Mouse (Mus musculus): ENCODE measurements around the gene Mcu.

Gene Mcu

DNA sequence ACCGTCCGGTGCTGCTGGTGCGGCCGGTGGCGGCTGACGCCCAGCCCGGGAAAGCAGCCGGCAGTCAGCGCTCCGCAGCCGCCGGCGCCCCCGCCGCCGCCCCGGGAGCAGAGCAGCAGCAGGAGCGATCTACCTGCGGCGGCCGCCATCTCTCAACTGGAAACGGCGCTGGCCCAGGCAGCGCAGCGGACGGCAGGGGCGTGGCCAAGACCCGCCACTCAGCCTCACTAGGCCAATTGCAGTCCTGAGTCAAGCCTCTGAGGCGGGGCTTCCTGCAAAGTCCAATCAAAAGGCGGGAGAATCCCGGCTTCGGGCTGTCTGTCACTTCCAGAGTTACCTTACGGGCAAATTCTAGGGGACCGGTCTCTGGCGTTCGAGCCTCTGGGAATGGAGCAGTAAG lies at the start of gene Mcu:
TSS of gene Mcu (minus strand) at position 171 of the 400 bp plus-strand sequence.
- peak; percentile 96 for DNase-seq

DNA sequence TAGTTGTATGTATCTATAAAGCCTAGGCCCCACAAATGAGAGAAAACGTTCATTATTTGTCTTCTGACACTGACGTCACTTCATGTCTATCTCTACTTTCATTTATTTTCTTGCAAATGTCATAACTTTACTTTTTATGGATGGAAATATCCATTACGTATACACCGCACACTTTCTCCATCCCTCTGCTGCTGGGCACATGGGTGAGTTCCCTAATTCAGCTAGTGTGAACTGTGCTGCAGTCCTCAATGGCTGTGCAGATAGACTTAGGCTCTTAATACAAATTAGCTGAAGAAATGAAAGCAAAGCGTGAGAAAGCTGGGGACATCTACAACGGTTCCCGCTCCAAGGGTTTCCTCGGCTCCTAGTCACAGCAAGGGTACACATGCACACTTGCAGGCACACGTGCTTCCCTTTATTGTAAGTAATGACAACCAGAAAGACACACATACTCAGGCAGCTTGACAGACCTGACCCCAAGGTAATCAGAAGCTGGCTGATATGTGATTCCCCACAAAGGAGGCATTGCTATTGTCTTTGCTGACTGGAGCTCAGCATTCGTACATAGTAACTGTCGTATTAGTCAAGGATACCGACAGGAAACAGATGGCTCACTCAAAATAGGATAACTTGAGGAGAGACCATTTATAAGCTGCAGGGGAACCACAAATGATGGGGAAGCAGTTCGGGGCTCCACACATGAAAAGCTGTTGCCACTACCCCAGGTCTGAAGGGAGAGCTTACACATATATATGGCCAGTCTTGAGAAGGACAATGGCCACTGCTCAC lies 49.2 kb upstream of the Mcu start:
- no peak for DNase-seq

DNA sequence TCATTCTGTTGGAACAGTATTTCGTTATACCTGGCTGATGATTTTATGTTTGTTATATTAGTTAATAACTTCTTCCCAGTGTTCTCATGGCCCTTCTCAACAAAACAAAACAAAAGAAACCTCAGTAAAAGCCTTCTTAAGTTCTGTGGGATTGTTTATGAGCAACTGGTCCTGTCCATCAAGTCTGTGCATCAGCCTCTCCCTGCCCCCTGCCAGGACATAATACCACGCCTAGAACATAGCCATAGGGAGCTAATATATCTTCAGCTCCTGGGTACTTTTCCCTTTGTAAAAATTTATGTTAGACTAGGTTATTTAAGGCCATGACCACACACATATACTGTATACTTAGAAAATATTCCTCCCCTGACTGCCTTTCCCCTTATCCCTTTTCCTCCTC lies 48.3 kb upstream of the Mcu start:
- DNase-seq: no peak

DNA sequence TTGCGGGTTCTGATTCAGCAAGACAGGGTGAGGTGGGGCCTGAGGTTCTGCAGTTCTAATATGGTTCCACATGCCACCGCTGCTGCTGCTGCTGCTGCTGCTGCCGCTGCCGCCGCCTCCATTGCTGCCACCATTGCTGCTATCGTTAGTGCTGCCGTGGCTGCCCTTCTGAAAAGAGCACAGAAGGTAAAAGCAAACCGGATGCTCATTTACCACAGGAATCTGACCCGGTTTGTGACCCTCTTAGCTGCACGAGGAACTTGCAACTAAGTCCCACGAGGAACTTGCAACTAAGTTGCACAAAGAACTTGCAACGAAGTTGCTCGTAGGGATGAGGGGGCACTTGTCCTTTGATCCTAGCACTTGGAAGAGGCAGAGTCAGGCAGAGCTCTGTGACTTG lies 40.3 kb upstream of the Mcu start:
- DNase-seq: no peak

DNA sequence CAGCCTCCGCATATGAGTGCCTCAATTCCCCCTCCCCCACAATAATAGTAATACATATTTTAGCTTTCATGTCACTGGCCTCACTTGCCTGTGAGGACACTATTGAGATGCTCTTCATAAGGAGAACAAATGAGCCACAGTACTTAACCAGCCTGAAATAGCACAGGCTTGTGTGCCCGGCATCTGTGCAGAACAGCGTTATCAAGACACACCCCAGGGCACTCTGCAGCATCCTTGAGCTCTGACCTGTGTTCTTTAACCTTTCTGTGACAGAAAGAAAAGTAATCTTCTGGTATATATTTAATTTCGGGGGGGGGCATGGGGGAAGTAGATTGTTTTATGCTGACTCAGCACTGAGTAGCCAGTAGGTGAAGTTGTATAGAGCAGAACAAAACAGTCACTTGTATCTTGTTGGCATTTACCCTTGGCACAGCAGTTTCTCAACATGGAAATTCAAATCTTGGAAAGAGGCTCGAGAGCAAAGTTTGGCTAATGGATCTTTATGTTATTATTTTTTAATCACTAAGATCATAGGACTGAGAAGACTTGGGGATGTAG lies 30.4 kb upstream of the Mcu start:
- no peak for DNase-seq

DNA sequence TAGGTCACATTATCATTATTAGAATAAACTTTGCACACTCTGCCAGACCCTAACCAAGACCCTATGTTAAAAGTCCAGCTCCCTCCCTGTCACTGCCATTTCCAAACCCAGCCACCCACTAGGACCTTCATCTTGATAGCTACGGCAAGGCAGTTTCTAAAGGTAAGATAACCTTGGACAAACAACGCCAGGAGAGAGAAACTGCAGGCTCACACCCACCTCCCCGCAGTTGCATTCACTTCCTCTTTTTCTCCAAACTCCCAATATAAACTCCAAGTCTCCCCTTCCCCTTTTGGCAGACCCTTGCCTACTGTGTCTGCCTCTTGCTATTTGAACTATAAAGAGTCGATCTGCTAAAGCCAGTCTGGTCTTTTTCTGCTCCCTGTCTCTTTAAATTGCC lies 28.7 kb upstream of the Mcu start:
- no peak for DNase-seq

DNA sequence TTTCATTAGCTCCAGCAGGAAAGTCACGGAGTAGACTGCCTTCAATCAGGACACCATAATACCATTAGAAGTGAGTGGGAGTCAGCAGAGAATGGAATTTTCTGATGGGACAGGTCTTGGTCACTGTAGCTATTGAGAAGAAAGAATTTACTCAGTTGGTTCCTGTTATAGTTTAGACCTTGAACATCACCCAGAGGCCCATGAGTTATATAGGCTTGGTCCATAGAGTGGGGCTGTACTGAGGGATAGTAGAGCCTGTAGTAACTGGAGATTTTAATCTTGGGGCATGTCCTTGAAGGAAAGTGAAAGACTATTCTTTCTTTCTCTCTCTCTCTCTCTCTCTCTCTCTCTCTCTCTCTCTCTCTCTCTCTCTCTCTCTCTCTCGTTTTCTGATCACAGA lies 28.2 kb upstream of the Mcu start:
- no peak for DNase-seq

DNA sequence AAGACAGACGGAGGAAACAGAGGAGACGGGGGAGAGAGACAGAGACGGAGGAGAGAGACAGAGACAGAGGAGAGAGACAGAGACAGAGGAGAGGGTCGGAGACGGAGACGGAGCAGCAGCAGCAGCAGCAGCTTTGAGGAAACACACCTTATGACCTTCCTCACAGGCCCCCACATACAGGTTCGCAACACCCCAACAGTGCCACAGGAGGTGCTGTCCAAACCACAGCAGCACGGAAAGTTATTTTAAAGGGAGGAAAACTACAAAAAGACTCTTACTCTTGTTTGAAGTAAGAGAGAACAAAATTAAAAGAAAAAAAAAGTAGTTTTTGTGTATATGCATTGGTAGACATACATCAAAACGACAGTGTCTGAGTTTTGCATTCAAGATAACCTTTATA lies 27.2 kb upstream of the Mcu start:
- no peak for DNase-seq

DNA sequence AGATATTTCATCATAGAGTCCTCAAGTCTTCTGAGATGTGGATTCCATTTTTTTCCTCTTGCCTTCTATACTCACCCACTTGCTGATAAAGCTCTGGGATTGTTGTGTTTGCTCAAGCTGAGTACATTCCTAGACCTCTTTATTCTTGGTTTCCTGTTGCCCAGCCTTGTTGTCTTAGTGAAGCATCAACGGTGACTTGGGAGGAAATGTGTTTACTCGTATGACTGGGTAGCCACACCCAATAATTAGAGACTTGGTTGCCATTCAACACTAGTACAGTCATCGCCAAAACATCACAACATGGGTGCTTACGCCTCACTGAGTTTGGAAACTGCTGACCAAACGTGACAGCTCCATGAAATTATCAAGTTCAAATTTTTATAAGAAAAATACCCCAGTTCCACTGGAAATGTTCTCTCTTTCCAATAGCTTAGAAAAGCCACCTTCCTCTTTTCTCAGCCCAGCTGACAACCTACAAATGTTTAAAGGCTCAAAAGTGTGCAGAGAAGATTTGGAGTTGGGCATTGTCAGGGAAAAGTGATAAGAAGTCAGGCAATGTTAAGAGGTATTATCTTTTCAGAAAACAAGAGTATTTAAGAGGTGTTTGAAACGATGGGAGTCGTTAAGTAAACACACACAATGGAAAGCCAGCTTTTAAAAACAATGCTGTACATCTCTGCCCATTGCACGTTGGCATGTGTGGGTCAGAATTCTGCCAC lies 26.3 kb upstream of the Mcu start:
- DNase-seq: no peak

DNA sequence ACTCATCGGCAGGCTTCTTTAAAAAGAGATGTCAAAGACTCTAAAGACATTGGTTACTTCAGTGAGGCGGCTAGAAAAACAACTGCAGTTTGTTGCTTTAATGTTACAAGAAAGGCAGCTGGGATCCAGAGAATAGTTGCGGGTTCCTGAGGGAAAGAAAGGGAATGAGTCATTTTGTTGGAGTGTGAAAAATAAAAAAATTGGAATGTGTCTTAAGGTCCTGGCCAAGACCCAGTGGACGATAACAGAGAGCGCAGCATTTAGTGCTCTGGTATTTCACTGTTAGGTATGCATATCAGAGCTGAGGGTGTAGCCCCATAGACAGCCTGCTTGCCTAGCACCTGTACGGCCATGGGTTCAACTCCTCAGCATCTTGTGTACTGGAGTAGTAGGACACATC lies 22.1 kb upstream of the Mcu start:
- no peak for DNase-seq

DNA sequence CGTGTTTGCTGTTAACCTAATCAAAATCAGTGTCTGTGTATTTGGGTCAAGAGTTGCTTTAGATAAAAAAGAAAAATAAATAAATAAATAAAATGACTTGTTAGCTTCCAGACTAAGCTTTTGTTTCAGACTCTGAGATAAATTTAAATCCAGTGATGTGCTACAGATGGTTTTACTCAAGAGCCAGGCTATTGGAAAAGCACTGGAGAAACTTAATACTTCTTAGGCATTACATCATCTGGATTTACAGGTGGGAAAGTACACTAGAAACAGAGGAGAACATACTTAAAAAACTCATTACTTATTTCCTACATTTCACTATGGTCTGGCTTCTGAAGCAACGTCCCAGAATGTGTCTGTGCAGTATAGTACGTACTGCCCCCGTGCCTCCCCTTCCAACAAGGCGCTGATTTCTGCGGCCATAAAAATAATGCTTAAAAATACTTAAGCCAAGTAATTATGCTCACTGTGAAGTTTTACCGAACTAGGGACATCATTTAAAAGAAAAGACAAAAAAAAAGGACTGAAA lies 21.2 kb upstream of the Mcu start:
- DNase-seq: no peak

DNA sequence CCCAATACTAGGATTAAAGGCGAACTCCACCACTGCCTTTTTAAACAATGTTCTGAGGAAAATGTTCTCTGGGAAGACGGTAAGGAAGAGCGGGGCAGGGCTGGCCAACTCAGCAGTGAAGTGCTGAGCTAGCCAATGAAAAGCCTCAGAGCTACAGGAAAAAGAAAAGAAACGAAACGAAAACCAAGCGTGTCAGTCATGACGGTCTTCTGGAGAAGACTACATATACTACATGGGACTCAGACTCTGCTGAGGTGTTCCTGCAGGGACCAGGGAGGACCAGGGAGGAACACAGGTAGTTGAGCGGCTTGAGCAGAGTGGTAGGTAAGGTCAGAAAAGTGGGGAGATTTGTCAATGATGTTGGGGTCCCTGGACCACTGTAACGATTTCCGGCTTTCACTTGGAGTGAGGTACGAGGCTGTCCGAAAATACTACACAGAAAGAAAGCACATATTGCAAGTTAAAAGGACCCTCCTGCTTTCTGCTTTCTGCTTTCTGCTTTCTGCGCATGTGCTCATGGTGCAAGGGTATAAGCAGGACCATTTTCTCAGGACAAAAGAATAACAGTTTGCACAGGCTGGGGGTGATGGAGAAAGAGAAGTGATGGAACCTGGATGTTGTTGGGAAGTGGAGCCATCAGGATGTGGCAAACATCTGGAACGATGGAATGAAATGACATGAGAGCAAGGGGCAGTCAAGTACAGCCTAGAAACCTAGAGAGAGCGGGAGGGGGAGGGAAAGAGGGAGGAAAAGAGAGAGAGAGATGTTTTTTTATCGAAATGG lies 20.4 kb upstream of the Mcu start:
- no peak for DNase-seq

DNA sequence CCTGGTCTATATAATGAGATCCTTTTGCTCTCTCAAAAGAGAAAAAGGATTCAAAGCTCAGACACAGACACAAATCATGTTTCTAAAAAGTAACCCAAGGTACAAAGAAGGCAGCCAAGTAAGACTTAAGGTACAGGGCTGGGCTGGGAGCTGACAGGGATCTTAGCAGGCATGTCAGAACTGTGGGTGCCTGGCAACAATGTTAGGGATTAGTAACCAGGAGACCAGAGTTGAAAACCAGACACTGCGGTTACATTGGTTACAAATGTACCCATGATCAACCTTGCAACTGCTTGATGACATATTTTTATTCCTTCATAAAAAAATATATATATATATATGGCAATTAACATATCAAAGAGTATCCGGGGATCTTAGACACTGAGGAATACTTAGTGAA lies 19.6 kb upstream of the Mcu start:
- no peak for DNase-seq

DNA sequence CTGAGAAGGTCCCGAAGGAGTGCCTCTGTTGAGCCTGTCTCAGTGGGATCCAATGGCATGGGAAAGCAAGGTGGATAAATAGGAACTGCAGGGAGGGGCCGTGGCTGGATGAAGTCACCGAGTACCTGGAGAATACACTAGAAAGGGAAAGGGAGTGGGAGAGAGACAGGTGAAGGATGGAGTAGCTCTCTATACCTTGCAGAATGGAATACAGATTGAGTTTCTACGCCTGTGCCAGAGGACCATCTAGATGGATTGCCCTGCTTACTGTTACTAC lies 13.0 kb upstream of the Mcu start:
- no peak for DNase-seq

DNA sequence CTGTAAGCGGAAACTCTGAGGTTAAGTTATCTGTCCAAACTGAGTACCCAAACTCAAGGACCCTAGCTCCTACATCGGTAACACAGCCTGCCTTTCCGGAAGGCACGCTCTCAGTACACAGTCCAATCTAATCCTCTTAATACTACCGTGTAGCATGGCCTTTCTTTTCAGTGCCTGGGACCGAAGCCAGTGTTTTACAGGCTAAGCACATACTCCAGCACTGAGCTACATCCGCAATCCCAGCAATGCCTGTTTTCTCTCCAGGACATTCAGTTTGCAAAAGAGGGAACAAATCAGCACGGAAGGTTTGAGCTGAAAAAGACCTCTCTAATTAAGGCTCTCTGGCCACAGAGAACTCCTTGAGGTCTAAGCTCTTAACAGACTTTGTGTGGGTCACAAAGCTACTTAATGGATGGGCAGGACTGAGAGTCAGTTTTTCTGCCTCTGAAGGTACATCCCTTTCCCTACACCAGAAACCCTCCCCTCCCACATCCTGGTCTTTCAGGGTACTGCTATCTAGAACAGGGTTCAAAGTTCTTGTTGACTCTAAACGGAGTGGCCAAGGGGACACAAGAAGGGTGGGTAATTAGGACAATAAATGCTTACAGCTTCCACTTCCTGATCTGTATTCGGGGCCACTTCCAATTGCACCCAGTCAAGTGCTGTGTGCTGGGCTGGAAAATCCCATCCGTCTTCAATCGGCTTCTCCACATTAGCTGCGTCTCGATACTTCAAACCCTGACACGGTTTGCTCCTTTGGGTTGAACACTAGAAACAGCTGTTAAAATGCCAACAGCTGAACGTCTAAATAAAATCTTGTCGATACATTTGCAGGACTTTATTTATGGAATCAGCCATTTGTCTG lies 12.4 kb upstream of the Mcu start:
- no peak for DNase-seq

DNA sequence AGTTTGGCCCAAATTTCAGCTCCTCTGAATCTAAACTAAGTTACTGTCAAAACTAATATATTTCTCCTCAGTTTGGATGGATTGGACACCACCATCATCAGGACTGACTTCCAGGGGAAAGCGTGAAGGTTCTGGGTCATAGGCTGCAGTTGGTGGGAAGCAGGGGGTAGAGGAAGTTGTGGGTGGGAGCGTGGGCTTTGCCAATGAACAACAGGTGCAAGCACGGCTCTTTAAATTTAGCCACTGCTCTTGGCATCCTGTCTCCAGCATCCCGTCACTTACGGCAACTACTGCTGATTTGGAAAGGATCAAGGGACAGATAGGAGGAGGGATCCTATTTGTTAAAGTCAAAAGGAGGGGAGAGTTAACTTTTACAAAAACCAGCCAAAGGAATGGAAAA lies 7.0 kb upstream of the Mcu start:
- DNase-seq: no peak

DNA sequence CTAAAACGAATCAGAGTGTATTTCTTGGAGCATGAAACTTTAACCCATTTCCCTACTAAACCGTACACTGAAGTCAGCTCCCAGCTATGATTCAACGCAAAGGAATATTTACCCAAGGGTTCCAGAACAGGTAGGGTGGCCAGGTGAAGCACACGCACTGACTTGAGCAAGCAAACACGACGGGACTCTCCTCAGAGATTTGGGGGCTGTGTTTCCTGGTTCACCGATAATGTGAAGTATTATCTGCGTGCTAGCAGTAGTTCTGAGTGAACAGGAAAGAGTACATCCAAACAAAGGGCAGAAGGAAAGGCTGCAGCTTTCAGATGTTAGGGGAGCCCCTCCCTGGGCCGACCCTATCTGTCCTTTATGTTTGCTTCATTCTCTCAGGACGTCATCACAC lies 4.9 kb upstream of the Mcu start:
- no peak for DNase-seq

DNA sequence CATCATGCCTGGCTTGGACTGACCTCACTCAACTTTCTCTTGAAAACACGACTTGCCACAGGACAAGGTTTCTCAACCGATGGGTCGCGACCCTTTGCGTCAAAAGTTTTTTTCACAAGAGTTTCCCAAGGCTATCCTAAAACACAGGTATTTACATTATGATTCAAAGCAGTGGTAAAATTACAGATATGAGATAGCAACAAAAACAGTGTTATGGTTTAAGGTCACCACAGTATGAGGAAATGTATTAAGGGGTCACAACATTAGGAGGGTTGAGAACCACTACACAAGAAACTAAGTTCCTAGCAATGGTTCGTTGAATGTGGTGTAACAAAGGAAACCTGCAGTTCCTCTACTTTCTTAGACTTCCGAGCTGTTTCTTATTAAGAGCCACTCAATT lies 1.3 kb upstream of the Mcu start:
- no peak for DNase-seq

DNA sequence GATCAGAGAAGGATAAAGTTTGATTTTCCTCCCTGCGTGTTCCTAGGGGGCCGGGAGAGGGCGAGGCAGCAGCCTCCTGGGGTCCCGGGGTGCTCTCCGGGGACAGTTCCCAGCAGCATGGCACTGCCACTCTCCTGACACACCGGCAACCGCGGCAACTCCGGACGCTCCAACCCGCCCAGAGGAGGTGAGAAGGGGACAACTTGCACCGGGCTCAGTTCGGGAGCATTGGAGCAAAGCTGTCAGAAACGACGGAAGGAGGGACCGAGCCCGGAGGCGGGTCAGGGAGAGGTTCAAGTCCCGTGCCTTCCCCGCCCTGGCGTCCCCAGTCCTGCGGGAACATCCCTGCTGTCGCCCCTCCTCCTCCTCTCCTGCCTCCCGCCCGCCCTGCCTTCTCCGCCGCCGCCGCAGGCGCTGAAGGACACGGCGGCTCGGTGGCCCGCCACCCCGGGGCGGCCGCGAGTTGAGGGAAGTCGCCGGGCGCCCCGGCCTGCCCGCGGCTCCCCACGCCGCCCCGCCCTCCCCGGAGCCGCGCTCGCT lies 441 bp downstream of the Mcu start, which contains the start of gene Gm10322:
TSS of gene Gm10322 (plus strand) at position 83 of the 540 bp plus-strand sequence.
- peak; percentile 76 for DNase-seq

DNA sequence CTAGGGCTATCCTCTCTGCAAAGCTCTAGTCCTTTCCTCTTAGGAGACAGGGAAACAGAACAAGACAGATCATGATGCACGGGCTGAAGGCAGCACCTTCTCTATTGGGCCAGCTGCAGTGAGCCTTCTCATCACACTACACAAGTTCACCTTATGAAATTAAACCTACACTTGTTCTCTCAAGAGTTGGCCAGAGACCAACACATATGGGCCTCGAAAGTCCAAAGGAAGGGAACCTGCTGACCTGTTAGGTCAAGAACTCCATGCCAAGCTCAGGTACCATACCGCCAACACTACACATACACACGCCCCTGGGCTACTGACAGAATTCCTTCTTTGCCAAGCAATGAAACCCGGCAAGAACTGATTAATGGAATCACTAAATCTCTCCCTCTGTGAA lies 1.1 kb downstream of the Mcu start:
- DNase-seq: no peak

DNA sequence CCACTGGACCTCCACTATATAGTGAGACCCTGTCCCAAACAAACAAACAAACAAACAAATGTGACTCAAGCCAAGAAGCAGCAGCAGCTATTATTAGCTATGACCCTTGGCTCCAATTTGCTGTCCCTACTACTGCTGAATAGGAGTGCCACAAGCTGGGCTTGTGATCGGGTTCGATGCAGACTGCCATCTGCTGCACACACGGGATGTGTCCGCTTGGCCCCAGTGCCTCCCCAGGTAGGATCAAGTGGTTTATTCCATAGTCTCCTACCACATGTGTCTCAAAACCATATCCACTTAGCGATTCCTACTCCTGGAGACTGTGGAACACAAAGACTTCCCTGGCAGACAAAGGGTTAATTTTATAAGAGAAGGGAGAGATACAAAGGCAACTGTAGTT lies 2.4 kb downstream of the Mcu start:
- no peak for DNase-seq

DNA sequence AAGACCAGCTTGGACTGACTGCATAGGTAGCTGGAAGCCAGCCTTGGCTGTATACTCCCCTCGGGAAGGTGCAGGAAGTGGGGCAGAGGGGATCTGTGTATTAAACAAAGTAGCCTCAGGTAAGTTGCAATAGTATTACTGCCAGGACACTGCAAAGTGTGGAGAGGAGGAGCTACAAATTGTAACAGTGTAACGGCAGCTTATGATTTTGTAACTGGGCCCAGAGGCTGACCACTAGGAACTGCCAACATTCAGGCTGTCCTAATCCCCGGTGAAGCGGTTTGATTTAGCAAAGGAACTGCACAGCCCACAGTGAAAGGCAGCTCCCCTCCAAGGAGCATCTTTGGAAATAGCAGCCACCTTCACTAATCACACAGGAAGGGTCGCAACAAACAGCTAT lies 3.2 kb downstream of the Mcu start:
- DNase-seq: no peak

Data from liver (tissue).